Mouse (Mus musculus) embryonic fibroblast, embryonic 13.5 days (primary cell): Measurements from ENCODE around the gene Fto.

Source experiments
- CTCF ChIP-seq: IDR thresholded peaks from 2 replicates; pipeline ENCODE4 v1.5.1; 2011; ENCODE audit warnings: mild to moderate bottlenecking, control low read depth, low read length, moderate library complexity, borderline replicate concordance; ENCODE audit not compliant: insufficient read depth
- POLR2A ChIP-seq: IDR thresholded peaks from 2 replicates; pipeline ENCODE4 v1.6.1; 2011; ENCODE audit warnings: low read depth, mild to moderate bottlenecking, control low read depth, low read length, moderate library complexity

- no peak for TF ChIP-seq POLR2A
- no peak for TF ChIP-seq CTCF
Observed at GRCm38 (mm10) chr8:91525342-91525817, 212.1 kb downstream of the Fto start.
